Mouse (Mus musculus): ENCODE measurements at regions not wholly inside any gene's neighbourhood (a gene's known extent, or its start where the extent isn't known, plus 50 kb on each side); places are given as distances from the start of the nearest gene placed in this dataset.

- 23% methylated on average over 6 of the region's 6 CpGs for WGBS
- Histone ChIP-seq H3K4me1 (ENCODE audit: control insufficient read depth, insufficient read depth, insufficient read length) (no peaks in the 10 kb centered on the region; the same call in 1 of the 2 replicates), H3K27ac (ENCODE audit: insufficient read depth, low read length) (no peak overlapping the region), H3K36me3 (ENCODE audit: control insufficient read depth, insufficient read depth, low read length) (no peaks in the 10 kb centered on the region), H3K27me3 (ENCODE audit: control insufficient read depth, insufficient read depth, low read length) (no peaks in the 10 kb centered on the region), H3K4me3 (ENCODE audit: extremely low read depth, insufficient read depth, insufficient read length) (peak overlapping the region; percentile 45)
- TF ChIP-seq POLR2A (IDR thresholded peaks at IDR 0.05; ENCODE audit: low read depth, low read length), result no peak
- no peak for TF ChIP-seq CTCF (IDR thresholded peaks at IDR 0.05; ENCODE audit: extremely low read depth, insufficient read depth, insufficient read length, insufficient replicate concordance)
- no peak for DNase-seq (ENCODE audit: low read depth in 1 of 2, low spot score in 2 of 2)
Observed at GRCm38 (mm10) chr14:76188105-76188645, 77.5 kb downstream of the Nufip1 start.

- TF ChIP-seq CTCF (IDR thresholded peaks at IDR 0.05; ENCODE audit: extremely low read depth, insufficient read depth, insufficient read length, insufficient replicate concordance) (no peak), POLR2A (IDR thresholded peaks at IDR 0.05; ENCODE audit: low read depth, low read length) (no peak)
- WGBS, result 27% methylated on average over 10 of the region's 10 CpGs
- no peaks in the 10 kb centered on the region for H3K27me3 ChIP-seq (ENCODE audit: control insufficient read depth, insufficient read depth, low read length)
- H3K4me3 ChIP-seq (ENCODE audit: extremely low read depth, insufficient read depth, insufficient read length), result no peak overlapping the region
- H3K36me3 ChIP-seq (ENCODE audit: control insufficient read depth, insufficient read depth, low read length), result no peaks in the 10 kb centered on the region
- H3K27ac ChIP-seq (ENCODE audit: insufficient read depth, low read length), result no peak overlapping the region
- no peaks in the 10 kb centered on the region for H3K4me1 ChIP-seq (ENCODE audit: control insufficient read depth, insufficient read depth, insufficient read length)
- no peak for DNase-seq (ENCODE audit: low read depth in 1 of 2, low spot score in 2 of 2)
Observed at GRCm38 (mm10) chr14:76195324-76195723, 84.6 kb downstream of the Nufip1 start.

GRCm38 (mm10) chr14:76197357-76197756 is 86.7 kb downstream of the Nufip1 start:
- Histone ChIP-seq H3K4me3 (ENCODE audit: extremely low read depth, insufficient read depth, insufficient read length) (no peak overlapping the region), H3K36me3 (ENCODE audit: control insufficient read depth, insufficient read depth, low read length) (no peaks in the 10 kb centered on the region), H3K27ac (ENCODE audit: insufficient read depth, low read length) (no peak overlapping the region), H3K27me3 (ENCODE audit: control insufficient read depth, insufficient read depth, low read length) (no peaks in the 10 kb centered on the region), H3K4me1 (ENCODE audit: control insufficient read depth, insufficient read depth, insufficient read length) (no peaks in the 10 kb centered on the region)
- TF ChIP-seq POLR2A (IDR thresholded peaks at IDR 0.05; ENCODE audit: low read depth, low read length), result no peak
- TF ChIP-seq CTCF (IDR thresholded peaks at IDR 0.05; ENCODE audit: extremely low read depth, insufficient read depth, insufficient read length, insufficient replicate concordance), result no peak
- DNase-seq (ENCODE audit: low read depth in 1 of 2, low spot score in 2 of 2), result no peak
- 83% methylated on average over 2 of the region's 2 CpGs for WGBS

- no peaks in the 10 kb centered on the region for H3K27me3 ChIP-seq (ENCODE audit: control insufficient read depth, insufficient read depth, low read length)
Observed at GRCm38 (mm10) chr14:76198406-76198805, 87.7 kb downstream of the Nufip1 start.

GRCm38 (mm10) chr14:76202595-76202994 is 91.9 kb downstream of the Nufip1 start:
- Histone ChIP-seq H3K27ac (ENCODE audit: insufficient read depth, low read length) (no peak overlapping the region), H3K4me1 (ENCODE audit: control insufficient read depth, insufficient read depth, insufficient read length) (no peaks in the 10 kb centered on the region), H3K4me3 (ENCODE audit: extremely low read depth, insufficient read depth, insufficient read length) (no peak overlapping the region), H3K36me3 (ENCODE audit: control insufficient read depth, insufficient read depth, low read length) (no peaks in the 10 kb centered on the region), H3K27me3 (ENCODE audit: control insufficient read depth, insufficient read depth, low read length) (no peaks in the 10 kb centered on the region)
- WGBS, result 80% methylated on average over 4 of the region's 4 CpGs
- no peak for TF ChIP-seq POLR2A (IDR thresholded peaks at IDR 0.05; ENCODE audit: low read depth, low read length)
- DNase-seq (ENCODE audit: low read depth in 1 of 2, low spot score in 2 of 2), result no peak

More at GRCm38 (mm10) chr14:76198406-76198805, 87.7 kb downstream of the Nufip1 start:
- 79% methylated on average over 5 of the region's 5 CpGs for WGBS
- DNase-seq (ENCODE audit: low read depth in 1 of 2, low spot score in 2 of 2), result no peak
- Histone ChIP-seq H3K36me3 (ENCODE audit: control insufficient read depth, insufficient read depth, low read length) (no peaks in the 10 kb centered on the region), H3K27ac (ENCODE audit: insufficient read depth, low read length) (no peak overlapping the region), H3K4me1 (ENCODE audit: control insufficient read depth, insufficient read depth, insufficient read length) (no peaks in the 10 kb centered on the region), H3K4me3 (ENCODE audit: extremely low read depth, insufficient read depth, insufficient read length) (no peak overlapping the region)
- TF ChIP-seq CTCF (IDR thresholded peaks at IDR 0.05; ENCODE audit: extremely low read depth, insufficient read depth, insufficient read length, insufficient replicate concordance), result no peak
- no peak for TF ChIP-seq POLR2A (IDR thresholded peaks at IDR 0.05; ENCODE audit: low read depth, low read length)

GRCm38 (mm10) chr14:76203135-76203534 is 92.4 kb downstream of the Nufip1 start:
- TF ChIP-seq POLR2A (IDR thresholded peaks at IDR 0.05; ENCODE audit: low read depth, low read length) (no peak), CTCF (IDR thresholded peaks at IDR 0.05; ENCODE audit: extremely low read depth, insufficient read depth, insufficient read length, insufficient replicate concordance) (no peak)
- DNase-seq (ENCODE audit: low read depth in 1 of 2, low spot score in 2 of 2), result no peak
- no peak overlapping the region for H3K4me3 ChIP-seq (ENCODE audit: extremely low read depth, insufficient read depth, insufficient read length)
- H3K4me1 ChIP-seq (ENCODE audit: control insufficient read depth, insufficient read depth, insufficient read length), result no peaks in the 10 kb centered on the region
- H3K36me3 ChIP-seq (ENCODE audit: control insufficient read depth, insufficient read depth, low read length), result no peaks in the 10 kb centered on the region
- 6% methylated on average over 1 of the region's 1 CpGs for WGBS
- H3K27ac ChIP-seq (ENCODE audit: insufficient read depth, low read length), result no peak overlapping the region
- no peaks in the 10 kb centered on the region for H3K27me3 ChIP-seq (ENCODE audit: control insufficient read depth, insufficient read depth, low read length)

GRCm38 (mm10) chr14:76216446-76217177 is 105.9 kb downstream of the Nufip1 start:
- no peak for DNase-seq (ENCODE audit: low read depth in 1 of 2, low spot score in 2 of 2)
- no peaks in the 10 kb centered on the region for H3K36me3 ChIP-seq (ENCODE audit: control insufficient read depth, insufficient read depth, low read length)
- no peak overlapping the region for H3K4me3 ChIP-seq (ENCODE audit: extremely low read depth, insufficient read depth, insufficient read length)
- H3K4me1 ChIP-seq (ENCODE audit: control insufficient read depth, insufficient read depth, insufficient read length), result no peaks in the 10 kb centered on the region
- no peak overlapping the region for H3K27ac ChIP-seq (ENCODE audit: insufficient read depth, low read length)
- no peaks in the 10 kb centered on the region for H3K27me3 ChIP-seq (ENCODE audit: control insufficient read depth, insufficient read depth, low read length)
- TF ChIP-seq CTCF (IDR thresholded peaks at IDR 0.05; ENCODE audit: extremely low read depth, insufficient read depth, insufficient read length, insufficient replicate concordance) (no peak), POLR2A (IDR thresholded peaks at IDR 0.05; ENCODE audit: low read depth, low read length) (no peak)
- WGBS, result 36% methylated on average over 12 of the region's 12 CpGs
